Mouse (Mus musculus) CH12.LX (cell line): ENCODE data around the gene Trpc2. TPM values are rescaled to one million over a fixed set of nuclear protein-coding genes. Genes with fewer than 3 reads are reported as not detected.

Experiments used
- DNase-seq: peaks from one replicate; pipeline ENCODE4 v3.0.0-alpha.2; 2013; ENCODE audit errors: extremely low read depth
- H3K27ac ChIP-seq: 2 replicates; pipeline ENCODE4 v1.5.1; 2012; ENCODE audit warnings: low read depth, mild to moderate bottlenecking, control low read depth, moderate library complexity; ENCODE audit not compliant: insufficient read depth
- H3K27me3 ChIP-seq: replicated peaks from 2 replicates; pipeline ENCODE3; 2012; ENCODE audit warnings: inconsistent platforms
- H3K36me3 ChIP-seq, 2 experiments: replicated peaks in 1 of 2; 2 replicates each; pipeline versions ENCODE3 to v1.6.1; 2012; ENCODE audit warnings: inconsistent platforms in 1 of 2, low read length in 1 of 2, mild to moderate bottlenecking in 1 of 2, mixed read lengths in 1 of 2, moderate library complexity in 1 of 2; ENCODE audit not compliant: control insufficient read depth in 1 of 2, insufficient read depth in 1 of 2
- H3K4me1 ChIP-seq, 2 experiments: 2 replicates each; pipeline ENCODE4 v1.6.1; 2012; ENCODE audit warnings: inconsistent platforms in 1 of 2, moderate library complexity in 1 of 2; ENCODE audit not compliant: insufficient read depth in 2 of 2, control insufficient read depth in 1 of 2
- H3K4me2 ChIP-seq: 2 replicates; pipeline ENCODE4 v1.6.1; 2012; ENCODE audit warnings: low read depth, mild to moderate bottlenecking, control low read depth; ENCODE audit not compliant: poor library complexity, insufficient read depth, severe bottlenecking
- H3K4me3 ChIP-seq, 3 experiments: fragments of 150-350 bp in 1 of 3; sonication (generic) in 1 of 3; replicated peaks in 1 of 3; 2 replicates each; pipeline versions ENCODE3 to v1.5.1; 2011 to 2012; ENCODE audit warnings: low read depth in 2 of 3, low read length in 2 of 3, mild to moderate bottlenecking in 2 of 3, moderate library complexity in 2 of 3, control low read depth in 1 of 3, improper control_type of control experiment in 1 of 3, inconsistent platforms in 1 of 3, mixed read lengths in 1 of 3; ENCODE audit not compliant: poor library complexity in 1 of 3
- H3K79me2 ChIP-seq: replicated peaks from 2 replicates; pipeline ENCODE4 v1.6.1; 2012; ENCODE audit warnings: mild to moderate bottlenecking, moderate library complexity; ENCODE audit not compliant: control insufficient read depth, poor library complexity, insufficient read depth, severe bottlenecking; ENCODE audit errors: extremely low read depth
- H3K9ac ChIP-seq: 2 replicates; pipeline ENCODE4 v1.6.1; 2012; ENCODE audit warnings: low read depth, mild to moderate bottlenecking, control low read depth, moderate library complexity; ENCODE audit not compliant: insufficient read depth
- H3K9me3 ChIP-seq: replicated peaks from 2 replicates; pipeline ENCODE3; 2012; ENCODE audit warnings: low read length, inconsistent platforms, mixed read lengths
- BHLHE40 ChIP-seq: IDR thresholded peaks from 2 replicates; pipeline ENCODE4 v1.6.1; 2011; ENCODE audit warnings: mild to moderate bottlenecking, low read depth, low read length, improper control_type of control experiment
- CHD2 ChIP-seq: IDR thresholded peaks from 2 replicates; pipeline ENCODE4 v1.6.1; 2011; ENCODE audit warnings: low read length, improper control_type of control experiment
- ELF1 ChIP-seq: IDR thresholded peaks from 2 replicates; pipeline ENCODE4 v1.6.1; 2014; ENCODE audit warnings: low read depth, mild to moderate bottlenecking, inconsistent platforms, low read length, improper control_type of control experiment
- ETS1 ChIP-seq: conservative IDR thresholded peaks from 2 replicates; pipeline ENCODE4 v1.6.1; 2012; ENCODE audit warnings: low read depth, mild to moderate bottlenecking, inconsistent platforms, low read length, improper control_type of control experiment, moderate library complexity
- GABPA ChIP-seq: IDR thresholded peaks from 2 replicates; pipeline ENCODE4 v1.6.1; 2012; ENCODE audit warnings: low read depth, low read length, improper control_type of control experiment, inconsistent platforms; ENCODE audit not compliant: insufficient replicate concordance
- MAX ChIP-seq: IDR thresholded peaks from 2 replicates; pipeline ENCODE4 v1.6.1; 2011; ENCODE audit warnings: low read length, improper control_type of control experiment
- MYC ChIP-seq: IDR thresholded peaks from 2 replicates; pipeline ENCODE4 v1.6.1; 2011; ENCODE audit warnings: low read depth, mild to moderate bottlenecking, improper control_type of control experiment, low read length
- NELFE ChIP-seq: IDR thresholded peaks from 2 replicates; pipeline ENCODE4 v1.6.1; 2011; ENCODE audit warnings: low read depth, low read length, improper control_type of control experiment
- NRF1 ChIP-seq: IDR thresholded peaks from 2 replicates; pipeline ENCODE4 v1.6.1; 2014; ENCODE audit warnings: low read depth, mild to moderate bottlenecking, inconsistent platforms, low read length, improper control_type of control experiment, moderate library complexity
- POLR2A ChIP-seq: IDR thresholded peaks from 2 replicates; pipeline ENCODE4 v1.6.1; 2011; ENCODE audit warnings: low read depth, mild to moderate bottlenecking, improper control_type of control experiment, low read length
- POLR2AphosphoS2 ChIP-seq: IDR thresholded peaks from 2 replicates; pipeline ENCODE4 v1.6.1; 2011; ENCODE audit warnings: low read depth, low read length, improper control_type of control experiment
- RAD21 ChIP-seq: IDR thresholded peaks from 2 replicates; pipeline ENCODE4 v1.6.1; 2011; ENCODE audit warnings: low read depth, mild to moderate bottlenecking, low read length, improper control_type of control experiment, moderate library complexity
- SIN3A ChIP-seq: IDR thresholded peaks from 2 replicates; pipeline ENCODE4 v1.6.1; 2012; ENCODE audit warnings: low read length, improper control_type of control experiment, inconsistent platforms
- SMC3 ChIP-seq: IDR thresholded peaks from 2 replicates; pipeline ENCODE4 v1.6.1; 2011; ENCODE audit warnings: low read depth, low read length, improper control_type of control experiment
- TBP ChIP-seq: conservative IDR thresholded peaks from 2 replicates; pipeline ENCODE4 v1.6.1; 2011; ENCODE audit warnings: low read depth, low read length, improper control_type of control experiment
- UBTF ChIP-seq: IDR thresholded peaks from 2 replicates; pipeline ENCODE4 v1.6.1; 2012; ENCODE audit warnings: low read depth, mild to moderate bottlenecking, inconsistent platforms, low read length, improper control_type of control experiment, moderate library complexity
- USF1 ChIP-seq: IDR thresholded peaks from 2 replicates; pipeline ENCODE4 v1.6.1; 2014; ENCODE audit warnings: low read depth, mild to moderate bottlenecking, inconsistent platforms, low read length, improper control_type of control experiment
- USF2 ChIP-seq: conservative IDR thresholded peaks from 2 replicates; pipeline ENCODE4 v1.6.1; 2011; ENCODE audit warnings: low read depth, low read length, improper control_type of control experiment
- ZC3H11A ChIP-seq: IDR thresholded peaks from 2 replicates; pipeline ENCODE4 v1.6.1; 2012; ENCODE audit warnings: low read depth, mild to moderate bottlenecking, inconsistent platforms, low read length, improper control_type of control experiment
- ZNF384 ChIP-seq: IDR thresholded peaks from 2 replicates; pipeline ENCODE4 v1.6.1; 2012; ENCODE audit warnings: low read depth, low read length, improper control_type of control experiment, inconsistent platforms
- dilution Hi-C: fragments of 300-500 bp; cut with MboI; formaldehyde crosslinking; loops from 2 replicates; pipeline ENCODE4 v1.14.3; 2020; ENCODE audit warnings: low sequenced_read_pairs; ENCODE audit not compliant: extremely low pct_unique_long_range_greater_than_20kb, extremely low pct_ligation_motif_present
- in situ Hi-C: fragments of 300-500 bp; cut with MboI; formaldehyde crosslinking; loops from 3 replicates; pipeline ENCODE4 v1.14.3; 2019; ENCODE audit warnings: low sequenced_read_pairs, low pct_ligation_motif_present, low pct_unique_long_range_greater_than_20kb, mixed read lengths
- polyA plus RNA-seq: library from polyadenylated mRNA; unstranded; fragments of >175 nt; gene quantifications from 2 replicates; pipeline ENCODE4 v1.2.1, GENCODE M21; 2012; ENCODE audit warnings: low read depth; ENCODE audit not compliant: insufficient read length
- total RNA-seq, 2 experiments: library from RNA; depleted of rRNA; stranded (reverse); fragments of 300-350 nt in 1 of 2; fragments of >200 nt in 1 of 2; gene quantifications; 2 replicates each; pipeline ENCODE4 v1.2.3; 2012 to 2014

Trpc2 gene
- total and polyA plus RNA-seq, 3 experiments: 0.17 to 0.24 TPM; not detected in 1

- Histone ChIP-seq H3K79me2 (no peaks in the 10 kb centered on the region), H3K4me1 (peaks cover 0 to 25% of the 10 kb centered on the region in 2 experiments; a peak in 3 of 4 replicates), H3K9me3 (no peaks in the 10 kb centered on the region), H3K4me3 (no peak overlapping the region), H3K27ac (no peak overlapping the region), H3K36me3 (peaks cover 0 to 43% of the 10 kb centered on the region in 2 experiments)
- DNase-seq: peak; percentile 29
- in situ Hi-C loops (no loop called here), dilution Hi-C loops (no loop called here)
- TF ChIP-seq USF2 (peak; percentile 41; the same call in 1 of the 2 replicates), BHLHE40 (peak; percentile 97), USF1 (peak; percentile 69), SMC3 (no peak), MAX (0 out of 2 replicates have a peak, but pooled peaks have one; percentile 27)
- TF ChIP-seq, all 38 proteins: peak for 4
- H3K9ac ChIP-seq: no peak overlapping the region
- H3K4me2 ChIP-seq: peak overlapping the region; percentile 18
- no peaks in the 10 kb centered on the region for H3K27me3 ChIP-seq
Measured at GRCm38 (mm10) chr7:102099760-102100661, 17.1 kb downstream of the Trpc2 start.

GRCm38 (mm10) chr7:102100868-102101267 is 18.0 kb downstream of the Trpc2 start:
- in situ Hi-C loops: no loop called here
- peaks cover 0 to 34% of the 10 kb centered on the region in 2 experiments for H3K36me3 ChIP-seq

More at GRCm38 (mm10) chr7:102100868-102101267, 18.0 kb downstream of the Trpc2 start:
- dilution Hi-C loops: no loop called here
- no peaks in the 10 kb centered on the region for H3K9me3 ChIP-seq
- H3K4me1 ChIP-seq: peaks cover 0 to 25% of the 10 kb centered on the region in 2 experiments; a peak in 3 of 4 replicates
- H3K79me2 ChIP-seq: no peaks in the 10 kb centered on the region
- no peak for TF ChIP-seq TBP
- TF ChIP-seq GABPA: no peak
- no peak for TF ChIP-seq POLR2AphosphoS2
- no peak for TF ChIP-seq POLR2A
- no peak for TF ChIP-seq RAD21
- TF ChIP-seq NRF1: no peak
- TF ChIP-seq ETS1: no peak
- TF ChIP-seq USF2: no peak
- no peak for TF ChIP-seq USF1
- TF ChIP-seq CHD2: no peak
- TF ChIP-seq SIN3A: no peak
- TF ChIP-seq ZNF384: no peak
- no peak for TF ChIP-seq ZC3H11A
- TF ChIP-seq ELF1: no peak
- no peak for TF ChIP-seq UBTF
- TF ChIP-seq MYC: no peak
- no peak for TF ChIP-seq NELFE
- no peak for DNase-seq
- H3K9ac ChIP-seq: no peak overlapping the region
- H3K27ac ChIP-seq: no peak overlapping the region
- no peaks in the 10 kb centered on the region for H3K27me3 ChIP-seq
- H3K4me3 ChIP-seq: no peak overlapping the region
- no peak overlapping the region for H3K4me2 ChIP-seq
